Mouse (Mus musculus) brain, embryonic 14.5 days (tissue): ENCODE measurements at regions not wholly inside any gene's neighbourhood (a gene's known extent, or its start where the extent isn't known, plus 50 kb on each side); places are given as distances from the start of the nearest gene placed in this dataset.

Source experiments
- CTCF ChIP-seq: fragments of 200-500 bp; IDR thresholded peaks from 2 replicates; pipeline ENCODE4 v1.5.1; 2012; ENCODE audit warnings: inconsistent platforms, mild to moderate bottlenecking, moderate library complexity, borderline replicate concordance; ENCODE audit not compliant: insufficient read depth, insufficient read length; ENCODE audit errors: extremely low read depth
- POLR2A ChIP-seq: fragments of 200-500 bp; IDR thresholded peaks from 2 replicates; pipeline ENCODE4 v1.6.1; 2012; ENCODE audit warnings: mild to moderate bottlenecking, inconsistent platforms, borderline replicate concordance; ENCODE audit not compliant: poor library complexity, insufficient read depth, insufficient read length, severe bottlenecking; ENCODE audit errors: extremely low read depth

- no peak for TF ChIP-seq CTCF
- TF ChIP-seq POLR2A = no peak
Measured at GRCm38 (mm10) chr13:99049699-99050098, 65.3 kb upstream of the 1700024P04Rik start.
